Mouse (Mus musculus) liver, embryonic 18 days (tissue): ENCODE results near the gene Cd44. TPM values are rescaled to one million over a fixed set of nuclear protein-coding genes. Genes with fewer than 3 reads are reported as not detected.

Experiments used
- polyA plus RNA-seq: library from polyadenylated mRNA; depleted of rRNA; stranded (reverse); fragments of >200 nt; gene quantifications from 2 replicates; pipeline ENCODE4 v1.2.3, GENCODE M21; 2012; rRNA removed

The Cd44 gene
- polyA plus RNA-seq: 11.1 and 12.3 TPM in 2 replicates

DNA sequence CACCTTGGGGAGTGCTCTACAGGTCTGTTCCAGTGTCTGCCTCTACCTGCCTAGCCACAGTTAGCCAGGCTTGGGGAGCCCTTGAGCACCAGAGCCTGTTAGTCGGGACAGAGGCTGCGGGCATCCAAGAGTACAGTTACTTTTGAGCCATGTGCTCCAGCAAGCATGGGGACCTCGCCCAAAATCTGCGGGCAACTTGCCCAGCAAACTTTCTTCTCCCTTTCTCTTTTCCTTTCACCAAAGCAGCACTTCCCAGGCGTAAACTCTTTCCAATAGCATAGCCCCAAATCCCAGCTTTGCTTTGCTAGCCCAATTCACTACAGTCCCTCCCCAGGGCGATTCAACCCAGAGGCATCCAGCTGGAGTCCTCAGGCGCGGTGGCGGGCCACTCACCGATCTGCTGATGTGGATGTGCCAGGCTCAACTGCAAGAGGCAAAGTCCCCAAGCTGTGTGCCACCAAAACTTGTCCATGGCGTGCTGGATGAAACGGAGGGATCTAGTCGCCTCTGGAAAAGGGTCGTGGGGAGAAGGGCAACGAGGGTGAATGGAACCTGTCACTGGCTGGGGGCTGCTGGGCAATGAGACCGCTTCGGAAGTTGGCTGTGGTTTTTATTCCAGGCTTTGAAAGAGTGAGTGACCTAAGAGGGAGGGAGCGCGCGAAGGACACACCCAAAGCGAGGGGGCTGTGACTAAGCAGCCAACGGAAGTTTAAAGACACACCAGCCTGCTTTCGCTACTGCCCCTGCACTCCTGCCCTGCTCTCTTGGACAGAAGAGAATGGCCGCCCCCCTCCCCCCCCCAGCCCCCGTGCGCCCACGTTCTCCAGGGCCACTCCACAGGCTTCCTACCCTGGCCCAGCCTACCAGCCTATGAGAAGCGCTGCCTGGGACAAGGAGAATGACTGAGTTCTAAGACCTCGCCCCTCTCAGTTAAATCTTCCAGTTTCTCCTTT, at the start of gene Cd44:
TSS of gene Cd44 (minus strand) at position 791 of the 953 bp plus-strand sequence.

Other genes with a start within 250 kb of the Cd44 start
- gene Slc1a2, start 243.0 kb downstream of the Cd44 start, polyA plus RNA-seq: 0.57 and 0.74 TPM in 2 replicates
- gene Pdhx, start 171.8 kb upstream of the Cd44 start, polyA plus RNA-seq: 15.6 and 17.0 TPM in 2 replicates
- 16.5 and 18.2 TPM in 2 replicates for gene Apip, start 172.0 kb upstream of the Cd44 start, polyA plus RNA-seq